Mouse (Mus musculus): ENCODE measurements around the gene Acin1. TPM values are rescaled to one million over a fixed set of nuclear protein-coding genes. Genes with fewer than 3 reads are reported as not detected.

Acin1 gene
- polyA plus RNA-seq, 1 experiment from 2014 or later = 141 TPM

- no peak overlapping the region for H3K4me3 ChIP-seq (ENCODE audit: low read depth, low read length)
Measured at GRCm38 (mm10) chr14:54706589-54707320, 20.0 kb upstream of the Acin1 start.

DNA sequence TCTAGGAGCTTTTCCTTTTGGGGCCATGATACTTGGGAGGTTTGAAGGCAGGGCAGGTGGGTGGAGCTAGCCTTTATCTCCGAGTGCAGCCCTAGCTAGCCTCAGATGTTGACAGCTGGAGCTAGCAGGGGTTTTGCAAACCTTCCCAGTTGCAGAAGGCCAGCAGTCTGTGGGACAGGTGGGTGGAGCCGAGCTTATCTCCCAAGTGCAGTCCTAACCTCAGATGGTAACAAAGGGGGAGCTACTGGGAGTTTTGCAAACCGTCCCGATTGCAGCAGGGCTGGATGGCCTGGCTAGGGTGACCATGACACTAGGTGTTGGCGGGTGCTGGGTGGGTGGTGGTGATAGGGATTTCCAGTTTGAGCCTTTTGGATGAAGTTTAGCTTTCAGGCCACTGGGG lies 19.1 kb upstream of the Acin1 start:
- H3K27me3 ChIP-seq (ENCODE audit: control insufficient read depth, insufficient read depth, low read length) = 0 out of 2 replicates have a peak, but pooled peaks cover 4% of the 10 kb centered on the region
- H3K9ac ChIP-seq (ENCODE audit: low read length) = no peak overlapping the region
- no peaks in the 10 kb centered on the region for H3K36me3 ChIP-seq (ENCODE audit: control insufficient read depth, insufficient read depth, low read length)
- WGBS = 50% methylated on average over 5 of the region's 5 CpGs
- no peak overlapping the region for H3K4me2 ChIP-seq (ENCODE audit: low read depth, severe bottlenecking)
- H3K9me3 ChIP-seq (ENCODE audit: control insufficient read depth, low read length) = no peaks in the 10 kb centered on the region
- H3K4me1 ChIP-seq (ENCODE audit: control insufficient read depth, insufficient read depth, low read length) = no peaks in the 10 kb centered on the region
- no peak for DNase-seq (ENCODE audit: low spot score)
- no peak overlapping the region for H3K27ac ChIP-seq (replicated peaks; ENCODE audit: low read depth, low read length)
- ATAC-seq (ENCODE audit: insufficient number of reproducible peaks, low FRiP score, low TSS enrichment, low read depth) = no peak
- H3K4me3 ChIP-seq (ENCODE audit: low read depth, low read length) = no peak overlapping the region

More at GRCm38 (mm10) chr14:54706589-54707320, 20.0 kb upstream of the Acin1 start:
- Histone ChIP-seq H3K36me3 (ENCODE audit: control insufficient read depth, insufficient read depth, low read length) (no peaks in the 10 kb centered on the region), H3K4me1 (ENCODE audit: control insufficient read depth, insufficient read depth, low read length) (no peaks in the 10 kb centered on the region), H3K4me2 (ENCODE audit: low read depth, severe bottlenecking) (no peak overlapping the region), H3K27ac (replicated peaks; ENCODE audit: low read depth, low read length) (no peak overlapping the region), H3K27me3 (ENCODE audit: control insufficient read depth, insufficient read depth, low read length) (0 out of 2 replicates have a peak, but pooled peaks cover 4% of the 10 kb centered on the region), H3K9me3 (ENCODE audit: control insufficient read depth, low read length) (no peaks in the 10 kb centered on the region), H3K9ac (ENCODE audit: low read length) (no peak overlapping the region)
- ATAC-seq (ENCODE audit: insufficient number of reproducible peaks, low FRiP score, low TSS enrichment, low read depth) = no peak
- DNase-seq (ENCODE audit: low spot score) = no peak
- 57% methylated on average over 17 of the region's 17 CpGs for WGBS

DNA sequence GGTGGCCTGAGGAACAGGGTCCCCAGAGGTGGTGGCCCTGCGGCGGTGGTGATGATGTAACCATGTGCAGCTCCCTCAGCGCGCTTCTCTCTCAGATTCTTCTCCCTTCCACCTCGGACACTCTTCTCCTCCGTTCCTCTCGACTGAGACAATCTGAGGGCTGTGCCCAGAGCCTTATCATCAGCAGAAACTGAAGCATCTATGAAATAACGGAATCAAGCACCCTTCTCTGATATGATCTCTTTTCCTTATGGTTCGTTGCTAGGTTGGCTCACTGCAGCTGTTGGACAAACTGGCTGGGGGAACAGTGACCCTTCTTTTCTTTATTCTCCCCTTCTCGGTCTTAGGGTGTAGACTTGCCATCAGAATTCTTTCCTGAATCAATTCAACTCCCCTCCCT lies 16.5 kb upstream of the Acin1 start:
- H3K36me3 ChIP-seq (ENCODE audit: control insufficient read depth, insufficient read depth, low read length) = no peaks in the 10 kb centered on the region
- H3K9me3 ChIP-seq (ENCODE audit: control insufficient read depth, low read length) = no peaks in the 10 kb centered on the region
- no peak overlapping the region for H3K4me3 ChIP-seq (ENCODE audit: low read depth, low read length)
- no peak overlapping the region for H3K27ac ChIP-seq (replicated peaks; ENCODE audit: low read depth, low read length)
- WGBS = 71% methylated on average over 10 of the region's 10 CpGs
- H3K4me1 ChIP-seq (ENCODE audit: control insufficient read depth, insufficient read depth, low read length) = no peaks in the 10 kb centered on the region
- DNase-seq (ENCODE audit: low spot score) (no peak), ATAC-seq (ENCODE audit: insufficient number of reproducible peaks, low FRiP score, low TSS enrichment, low read depth) (no peak)
- H3K4me2 ChIP-seq (ENCODE audit: low read depth, severe bottlenecking) = no peak overlapping the region
- H3K27me3 ChIP-seq (ENCODE audit: control insufficient read depth, insufficient read depth, low read length) = 0 out of 2 replicates have a peak, but pooled peaks cover 2% of the 10 kb centered on the region
- H3K9ac ChIP-seq (ENCODE audit: low read length) = no peak overlapping the region

DNA sequence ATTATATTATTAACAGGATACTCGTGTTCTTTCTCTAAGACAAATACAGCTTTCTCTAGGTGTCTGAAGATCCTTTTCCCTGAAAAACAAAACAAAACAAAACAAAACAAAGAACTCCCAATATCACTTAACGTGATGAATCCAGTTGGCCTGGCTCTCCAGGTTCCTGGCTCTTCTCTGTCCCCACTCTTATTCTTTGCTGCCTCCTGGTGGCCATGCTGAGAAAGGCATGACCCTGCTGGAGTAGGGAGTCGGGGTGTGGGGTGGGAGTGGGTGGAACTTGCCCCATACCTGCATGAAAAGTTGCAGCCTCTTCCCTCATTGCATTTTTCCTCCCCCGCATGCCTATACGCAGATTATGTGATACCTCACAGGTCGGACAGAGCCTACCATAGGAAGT lies 14.6 kb upstream of the Acin1 start:
- Histone ChIP-seq H3K4me2 (ENCODE audit: low read depth, severe bottlenecking) (no peak overlapping the region), H3K4me3 (ENCODE audit: low read depth, low read length) (no peak overlapping the region), H3K27ac (replicated peaks; ENCODE audit: low read depth, low read length) (no peak overlapping the region), H3K27me3 (ENCODE audit: control insufficient read depth, insufficient read depth, low read length) (0 out of 2 replicates have a peak, but pooled peaks cover 2% of the 10 kb centered on the region), H3K36me3 (ENCODE audit: control insufficient read depth, insufficient read depth, low read length) (no peaks in the 10 kb centered on the region), H3K9me3 (ENCODE audit: control insufficient read depth, low read length) (no peaks in the 10 kb centered on the region), H3K9ac (ENCODE audit: low read length) (no peak overlapping the region), H3K4me1 (ENCODE audit: control insufficient read depth, insufficient read depth, low read length) (no peaks in the 10 kb centered on the region)
- ATAC-seq (ENCODE audit: insufficient number of reproducible peaks, low FRiP score, low TSS enrichment, low read depth) = 0 out of 2 replicates have a peak, but pooled peaks have one; percentile 47
- 11% methylated on average over 6 of the region's 6 CpGs for WGBS
- DNase-seq (ENCODE audit: low spot score) = peak; percentile 87

DNA sequence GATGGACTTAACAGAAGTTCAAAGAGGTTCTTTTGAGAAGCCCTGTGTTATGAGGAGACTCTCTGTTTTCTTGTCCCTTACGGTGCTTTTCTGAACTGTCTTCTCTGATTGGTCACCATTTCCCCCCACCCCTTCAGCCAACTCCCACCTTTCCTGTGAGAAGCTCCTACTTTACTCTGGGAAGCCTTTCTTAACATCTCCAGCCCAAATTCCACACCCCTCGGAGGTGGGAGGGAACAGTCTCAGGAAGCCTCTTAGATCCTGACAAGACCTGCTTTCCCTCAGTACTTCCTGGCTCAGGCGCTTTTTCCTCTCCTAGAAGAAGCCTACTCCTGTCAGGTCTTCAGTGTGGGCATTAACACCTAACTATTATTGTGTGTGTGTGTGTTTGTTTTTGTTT lies 12.9 kb upstream of the Acin1 start:
- H3K27ac ChIP-seq (replicated peaks; ENCODE audit: low read depth, low read length) = no peak overlapping the region
- H3K4me1 ChIP-seq (ENCODE audit: control insufficient read depth, insufficient read depth, low read length) = no peaks in the 10 kb centered on the region
- H3K9me3 ChIP-seq (ENCODE audit: control insufficient read depth, low read length) = no peaks in the 10 kb centered on the region
- ATAC-seq (ENCODE audit: insufficient number of reproducible peaks, low FRiP score, low TSS enrichment, low read depth) (no peak), DNase-seq (ENCODE audit: low spot score) (no peak)
- no peak overlapping the region for H3K4me3 ChIP-seq (ENCODE audit: low read depth, low read length)
- no peak overlapping the region for H3K9ac ChIP-seq (ENCODE audit: low read length)
- WGBS = 32% methylated on average over 3 of the region's 3 CpGs
- H3K36me3 ChIP-seq (ENCODE audit: control insufficient read depth, insufficient read depth, low read length) = no peaks in the 10 kb centered on the region
- no peak overlapping the region for H3K4me2 ChIP-seq (ENCODE audit: low read depth, severe bottlenecking)
- 0 out of 2 replicates have a peak, but pooled peaks cover 2% of the 10 kb centered on the region for H3K27me3 ChIP-seq (ENCODE audit: control insufficient read depth, insufficient read depth, low read length)

DNA sequence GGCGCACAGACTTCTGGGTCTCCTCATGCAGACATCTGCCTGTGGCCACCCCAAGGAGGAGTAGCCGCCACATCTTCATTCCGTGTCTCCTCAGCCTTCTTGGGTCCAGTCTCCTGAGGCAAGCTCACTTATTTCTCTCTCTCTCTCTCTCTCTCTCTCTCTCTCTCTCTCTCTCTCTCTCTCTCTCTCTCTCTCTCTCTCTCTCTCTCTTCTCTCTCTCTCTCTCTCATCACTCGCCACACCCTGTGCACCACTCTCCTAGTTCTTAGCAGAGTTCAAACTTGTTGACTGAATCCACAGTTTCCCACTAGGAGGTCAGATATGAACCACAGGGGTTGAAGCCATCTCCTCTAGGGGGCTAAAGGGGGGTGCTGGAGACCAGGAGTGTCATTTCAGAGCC lies 12.0 kb upstream of the Acin1 start, which contains the start of gene Gm29776:
Gene Gm29776, minus strand, starts transcription at position 101 of the 400 bp plus-strand sequence.
- no peak within 1 kb of the TSS for H3K27ac ChIP-seq (replicated peaks; ENCODE audit: low read depth, low read length)
- WGBS = 64% methylated on average over 4 of the region's 4 CpGs
- no peak within 1 kb of the TSS for H3K4me3 ChIP-seq (ENCODE audit: low read depth, low read length)
- H3K9ac ChIP-seq (ENCODE audit: low read length) = no peak within 1 kb of the TSS
- H3K4me2 ChIP-seq (ENCODE audit: low read depth, severe bottlenecking) = no peak within 1 kb of the TSS
- H3K36me3 ChIP-seq (ENCODE audit: control insufficient read depth, insufficient read depth, low read length) = no peaks in the 10 kb centered on the region
- H3K4me1 ChIP-seq (ENCODE audit: control insufficient read depth, insufficient read depth, low read length) = no peaks in the 10 kb centered on the region
- no peak for ATAC-seq (ENCODE audit: insufficient number of reproducible peaks, low FRiP score, low TSS enrichment, low read depth)
- no peaks in the 10 kb centered on the region for H3K9me3 ChIP-seq (ENCODE audit: control insufficient read depth, low read length)
- no peak for DNase-seq (ENCODE audit: low spot score)
- 0 out of 2 replicates have a peak, but pooled peaks cover 2% of the 10 kb centered on the region for H3K27me3 ChIP-seq (ENCODE audit: control insufficient read depth, insufficient read depth, low read length)

- H3K9me3 ChIP-seq (ENCODE audit: control insufficient read depth, low read length) = no peaks in the 10 kb centered on the region
- no peak overlapping the region for H3K4me2 ChIP-seq (ENCODE audit: low read depth, severe bottlenecking)
- H3K36me3 ChIP-seq (ENCODE audit: control insufficient read depth, insufficient read depth, low read length) = no peaks in the 10 kb centered on the region; the same call in 1 of the 2 replicates
- no peak for DNase-seq (ENCODE audit: low spot score)
- H3K9ac ChIP-seq (ENCODE audit: low read length) = no peak overlapping the region
- 82% methylated on average over 4 of the region's 4 CpGs for WGBS
- H3K27ac ChIP-seq (replicated peaks; ENCODE audit: low read depth, low read length) = no peak overlapping the region
- H3K4me1 ChIP-seq (ENCODE audit: control insufficient read depth, insufficient read depth, low read length) = no peaks in the 10 kb centered on the region
- no peak for ATAC-seq (ENCODE audit: insufficient number of reproducible peaks, low FRiP score, low TSS enrichment, low read depth)
- H3K27me3 ChIP-seq (ENCODE audit: control insufficient read depth, insufficient read depth, low read length) = no peaks in the 10 kb centered on the region
- H3K4me3 ChIP-seq (ENCODE audit: low read depth, low read length) = no peak overlapping the region
Measured at GRCm38 (mm10) chr14:54696752-54697151, 10.0 kb upstream of the Acin1 start.

- no peaks in the 10 kb centered on the region for H3K9me3 ChIP-seq (ENCODE audit: control insufficient read depth, low read length)
- WGBS = 76% methylated on average over 6 of the region's 6 CpGs
- no peak for DNase-seq (ENCODE audit: low spot score)
- H3K9ac ChIP-seq (ENCODE audit: low read length) = no peak overlapping the region
- no peaks in the 10 kb centered on the region for H3K27me3 ChIP-seq (ENCODE audit: control insufficient read depth, insufficient read depth, low read length)
- peaks cover 6% of the 10 kb centered on the region; the same call in 1 of the 2 replicates for H3K36me3 ChIP-seq (ENCODE audit: control insufficient read depth, insufficient read depth, low read length)
- H3K4me1 ChIP-seq (ENCODE audit: control insufficient read depth, insufficient read depth, low read length) = no peaks in the 10 kb centered on the region
- no peak overlapping the region for H3K4me2 ChIP-seq (ENCODE audit: low read depth, severe bottlenecking)
- ATAC-seq (ENCODE audit: insufficient number of reproducible peaks, low FRiP score, low TSS enrichment, low read depth) = no peak
- H3K4me3 ChIP-seq (ENCODE audit: low read depth, low read length) = no peak overlapping the region
- H3K27ac ChIP-seq (replicated peaks; ENCODE audit: low read depth, low read length) = no peak overlapping the region
Measured at GRCm38 (mm10) chr14:54695042-54695441, 8.3 kb upstream of the Acin1 start.
